Mouse (Mus musculus) small intestine, adult 2 months (tissue): Measurements from ENCODE around the gene Spo11.

Experiments used
- CTCF ChIP-seq: fragments of 200-500 bp; IDR thresholded peaks from 2 replicates; pipeline ENCODE4 v1.5.1; 2012; ENCODE audit warnings: low read depth, mild to moderate bottlenecking, control low read depth, inconsistent platforms, low read length, moderate library complexity, mixed read lengths; ENCODE audit not compliant: insufficient replicate concordance, insufficient read length; ENCODE audit errors: extremely low read depth
- POLR2A ChIP-seq: fragments of 200-500 bp; IDR thresholded peaks from 2 replicates; pipeline ENCODE4 v1.6.1; 2012; ENCODE audit warnings: low read depth, mild to moderate bottlenecking, control low read depth, inconsistent platforms, low read length, moderate library complexity

- TF ChIP-seq POLR2A: no peak
- TF ChIP-seq CTCF: no peak
Measured at GRCm38 (mm10) chr2:173030591-173031338, 53.3 kb downstream of the Spo11 start.
